ENCODE assay signal across 15 mouse cellular contexts in genomic region chr12:15124179-15124578, GRCm38 (mm10).
"Had no signal": no experiment of that assay in that cellular context is flagged by ENCODE, and none has a peak within 500 bp of the region (broad histone marks: within the 10 kb centered on the region; RNA-seq: fewer than 3 reads in every experiment).

No protein-coding gene starts in this region.

- H3K9ac ChIP-seq: limb, embryonic 12.5 days; liver, embryonic 13.5 days; liver, postnatal 0 days; lung, embryonic 15.5 days; midbrain, embryonic 13.5 days had no signal

- ATAC-seq: intestine, postnatal 0 days; liver, postnatal 0 days; midbrain, embryonic 13.5 days had no signal

- H3K36me3 ChIP-seq: limb, embryonic 12.5 days; liver, embryonic 13.5 days; lung, embryonic 15.5 days; midbrain, embryonic 13.5 days had no signal

- H3K4me2 ChIP-seq: limb, embryonic 12.5 days; liver, embryonic 13.5 days; lung, embryonic 15.5 days; midbrain, embryonic 13.5 days had no signal

- H3K27me3 ChIP-seq: limb, embryonic 12.5 days; liver, embryonic 13.5 days; lung, embryonic 15.5 days; megakaryocyte, embryonic 14.5 days; midbrain, embryonic 13.5 days had no signal

- H3K9me3 ChIP-seq: limb, embryonic 12.5 days; liver, embryonic 13.5 days; lung, embryonic 15.5 days; megakaryocyte, embryonic 14.5 days; midbrain, embryonic 13.5 days had no signal

- H3K4me3 ChIP-seq: limb, embryonic 12.5 days; liver, embryonic 13.5 days; lung, embryonic 15.5 days; megakaryocyte, embryonic 14.5 days; midbrain, embryonic 13.5 days had no signal

- DNase-seq: kidney, adult 8-10 months; kidney, postnatal 36 days; liver; liver, embryonic 13.5 days; liver, postnatal 0 days; lung, postnatal 14 days; thymus, postnatal 4 days had no signal

- H3K27ac ChIP-seq: kidney, postnatal 0 days; limb, embryonic 12.5 days; liver, embryonic 13.5 days; lung, embryonic 15.5 days; macrophage; midbrain, embryonic 13.5 days; stomach, postnatal 0 days had no signal

- H3K4me1 ChIP-seq: limb, embryonic 12.5 days; liver, embryonic 13.5 days; lung, embryonic 15.5 days; megakaryocyte, embryonic 14.5 days; midbrain, embryonic 13.5 days had no signal
